Mouse (Mus musculus) 3134 (cell line): ENCODE data around the gene Myo18b.

Source experiments
- DNase-seq: peaks from one replicate; pipeline ENCODE4 v3.0.0-alpha.2; 2011; ENCODE audit warnings: low spot score; ENCODE audit not compliant: insufficient read length; ENCODE audit errors: extremely low read depth

Myo18b gene

DNA sequence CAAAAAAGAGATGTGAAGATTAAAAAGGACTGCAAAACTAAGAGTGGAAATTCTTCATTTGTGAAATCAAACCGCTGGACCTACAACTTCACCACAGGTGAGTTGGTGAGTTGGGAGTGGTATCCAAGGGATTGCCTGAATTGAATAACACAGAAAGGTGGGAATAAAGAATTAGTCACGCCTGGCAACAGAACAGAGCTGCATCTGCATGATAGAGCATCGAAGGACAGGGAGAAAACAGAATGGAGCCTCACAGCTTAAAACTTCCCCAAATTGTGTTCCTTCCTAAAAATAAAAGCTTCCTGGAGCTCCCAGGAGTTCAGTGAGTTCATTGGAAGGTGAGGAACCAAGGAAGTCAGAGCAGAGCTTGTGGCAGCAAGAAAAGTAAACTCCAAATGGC, 73.7 kb downstream of the Myo18b start:
- no peak for DNase-seq

DNA sequence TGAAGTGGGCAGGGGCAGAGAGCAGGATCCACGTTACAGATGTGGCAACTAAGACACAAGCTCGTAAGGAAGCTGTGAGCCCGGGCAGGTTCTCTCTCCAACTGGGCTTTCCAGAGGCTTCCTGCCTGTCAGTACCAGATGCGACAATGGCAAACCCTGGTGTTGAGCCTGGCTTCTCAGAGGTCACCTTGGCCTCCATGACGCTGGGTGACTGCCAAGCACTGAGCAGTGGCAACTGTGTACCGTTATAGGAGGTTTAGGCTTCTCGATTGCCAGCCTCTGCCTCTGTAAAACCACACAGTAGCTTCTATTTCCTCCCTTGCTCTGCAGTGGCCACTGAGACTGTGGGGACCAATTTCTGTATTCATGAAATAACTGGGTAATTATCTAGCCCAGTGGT, 81.1 kb downstream of the Myo18b start:
- DNase-seq = no peak

DNA sequence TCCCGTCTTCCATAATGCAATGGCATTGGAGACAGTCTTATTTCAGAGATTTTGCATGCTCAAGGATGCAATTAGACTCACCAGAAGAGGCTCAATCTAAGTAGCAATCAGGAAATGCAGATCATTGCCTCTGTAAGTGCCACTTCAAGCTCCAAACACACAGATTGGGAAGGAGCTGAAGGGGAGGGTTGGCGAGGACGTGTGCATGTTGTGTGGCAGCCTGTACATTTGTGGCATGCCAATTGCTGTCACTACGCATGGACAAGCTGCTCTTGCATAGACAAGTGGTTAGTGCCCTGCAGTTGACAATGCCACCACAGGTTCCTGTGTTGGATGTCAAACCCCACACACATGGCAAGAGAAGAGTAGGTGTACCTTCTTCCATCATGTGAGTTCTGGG, 88.5 kb downstream of the Myo18b start:
- no peak for DNase-seq

DNA sequence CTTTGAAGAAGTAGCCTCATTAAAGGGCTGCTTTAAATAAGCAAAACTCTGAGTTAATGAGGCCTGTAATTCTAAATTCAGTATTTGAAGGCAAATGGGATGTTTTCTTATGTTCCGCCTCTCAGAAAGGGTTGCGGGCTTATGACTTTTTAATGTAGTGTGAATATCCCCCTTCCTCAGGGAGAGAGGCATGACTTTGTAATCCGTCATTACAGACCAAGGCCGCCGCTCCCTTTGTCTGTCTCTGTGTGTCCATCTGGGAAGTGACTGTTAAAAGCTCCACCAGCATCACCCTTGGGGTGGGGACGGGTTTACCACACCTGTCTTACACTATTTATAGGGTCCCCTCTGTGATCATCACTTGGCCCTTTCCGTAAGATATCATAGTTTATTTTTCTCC, 100.1 kb downstream of the Myo18b start:
- DNase-seq = no peak

DNA sequence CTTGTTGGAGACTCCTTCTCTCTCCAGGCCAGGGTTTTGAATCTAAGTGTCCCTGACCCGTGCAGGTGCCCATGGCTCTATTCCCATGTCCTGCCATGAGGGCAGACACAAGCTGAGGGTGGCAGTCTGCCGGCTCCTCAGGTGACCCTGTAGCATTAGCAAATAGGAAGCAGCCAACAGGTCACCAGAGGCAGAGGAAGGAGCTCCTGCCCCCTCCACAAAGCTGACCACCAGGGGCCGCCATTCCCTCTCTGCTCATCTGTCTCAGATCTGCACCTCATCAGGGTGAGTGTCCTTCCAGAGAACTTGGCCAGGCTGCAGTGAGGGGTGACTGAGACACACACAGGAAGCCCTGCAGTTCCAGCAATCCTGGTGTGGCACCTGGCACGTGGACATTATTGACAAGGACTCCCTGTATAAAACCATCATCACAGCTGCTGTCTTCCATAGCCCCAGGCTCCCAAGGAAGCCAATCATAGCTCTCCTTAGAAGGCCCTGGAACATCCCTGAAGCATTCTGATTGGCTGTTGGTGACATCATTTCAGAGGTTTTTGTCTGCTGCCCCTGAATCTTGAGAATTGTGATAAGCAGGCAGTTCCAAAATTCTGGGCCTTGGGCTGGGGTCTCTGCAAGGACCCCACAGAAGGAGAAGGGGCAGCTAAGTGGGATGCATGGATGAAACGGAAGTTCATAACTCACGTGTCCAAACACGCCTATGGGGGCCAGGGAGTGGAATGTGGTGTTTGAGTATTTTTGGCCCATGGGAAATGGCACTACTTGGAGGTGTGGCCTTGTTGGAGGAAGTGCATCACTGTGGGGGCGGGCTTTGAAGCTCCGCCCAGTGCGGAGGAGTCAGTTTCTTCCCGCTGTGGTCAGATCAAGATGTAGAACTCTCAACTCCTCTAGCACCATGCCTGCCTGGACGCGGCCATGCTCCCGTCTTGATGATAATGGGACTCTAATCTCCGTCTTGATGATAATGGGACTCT, 104.1 kb downstream of the Myo18b start:
- no peak for DNase-seq

DNA sequence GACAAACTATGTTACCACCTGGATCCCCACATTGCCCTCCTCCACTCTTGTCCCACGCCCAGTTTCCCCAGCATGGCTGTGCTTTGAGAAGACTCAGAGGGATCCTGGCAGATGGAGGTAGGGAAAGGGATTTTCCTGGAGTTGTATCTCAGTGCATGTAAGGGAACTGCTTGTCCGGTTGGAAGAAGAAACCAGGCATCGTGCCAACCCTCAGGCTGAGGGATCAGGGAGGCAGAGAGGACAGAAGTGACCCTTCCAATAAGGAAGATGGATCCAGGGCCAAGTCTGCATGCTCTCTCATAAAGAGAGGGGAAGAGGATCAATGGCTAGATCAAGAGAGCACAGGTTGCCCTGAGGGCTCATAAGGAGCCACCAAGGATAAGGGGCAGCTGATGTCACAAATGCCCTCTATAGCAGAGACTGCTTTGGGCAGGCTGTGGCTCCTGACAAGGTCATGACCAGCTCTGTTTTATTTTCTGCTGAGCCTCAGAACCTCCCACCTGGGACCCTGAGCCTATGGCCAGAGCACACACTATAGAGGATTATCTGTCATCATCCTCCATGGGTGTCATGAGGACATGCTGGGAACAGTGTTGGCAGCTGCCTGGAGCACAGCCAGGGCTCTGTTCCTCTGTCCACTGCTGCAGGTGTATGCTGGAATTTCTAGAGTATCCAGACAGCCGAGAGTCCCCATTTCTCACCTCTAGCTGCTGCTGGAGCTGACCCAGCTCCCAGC, 105.6 kb downstream of the Myo18b start:
- no peak for DNase-seq

DNA sequence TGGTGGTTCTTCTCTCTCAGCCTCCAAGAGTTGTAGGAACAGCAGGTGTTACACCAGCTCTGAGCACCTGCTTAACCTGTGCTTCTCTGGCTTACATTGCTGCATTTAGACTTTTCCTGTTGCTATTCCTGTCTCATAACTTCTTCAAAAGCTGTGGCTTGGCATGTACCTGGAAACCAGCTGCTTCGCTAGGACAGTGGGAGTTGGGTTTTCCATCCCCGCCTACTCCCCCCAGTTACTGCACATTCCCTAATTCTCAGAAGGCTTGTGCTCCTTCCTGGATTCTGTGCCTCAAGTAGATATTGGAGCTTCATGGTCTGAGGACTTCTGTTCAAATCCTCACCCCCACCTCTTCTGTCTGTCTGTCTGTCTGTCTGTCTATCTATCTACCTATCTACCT, 107.7 kb downstream of the Myo18b start:
- no peak for DNase-seq

DNA sequence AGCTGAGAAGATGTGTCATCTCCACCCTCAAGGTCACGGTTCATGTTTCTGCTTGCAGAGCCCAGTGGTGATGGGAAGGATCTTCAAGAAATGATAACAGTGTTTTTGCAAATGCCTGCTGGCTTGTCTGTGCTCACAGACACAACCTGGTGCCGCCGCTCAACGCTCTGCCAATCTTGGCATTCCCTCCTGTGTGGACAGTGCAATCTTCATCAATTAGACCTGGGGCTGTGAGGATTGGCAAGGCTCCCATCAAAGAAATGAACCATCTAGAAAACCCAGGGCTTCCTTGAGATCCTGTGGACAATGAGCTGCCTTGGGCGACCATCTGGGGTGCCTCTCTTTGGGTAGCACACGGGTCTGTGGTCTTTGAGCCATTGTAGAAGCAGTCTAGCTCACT, 109.4 kb downstream of the Myo18b start:
- DNase-seq = no peak

DNA sequence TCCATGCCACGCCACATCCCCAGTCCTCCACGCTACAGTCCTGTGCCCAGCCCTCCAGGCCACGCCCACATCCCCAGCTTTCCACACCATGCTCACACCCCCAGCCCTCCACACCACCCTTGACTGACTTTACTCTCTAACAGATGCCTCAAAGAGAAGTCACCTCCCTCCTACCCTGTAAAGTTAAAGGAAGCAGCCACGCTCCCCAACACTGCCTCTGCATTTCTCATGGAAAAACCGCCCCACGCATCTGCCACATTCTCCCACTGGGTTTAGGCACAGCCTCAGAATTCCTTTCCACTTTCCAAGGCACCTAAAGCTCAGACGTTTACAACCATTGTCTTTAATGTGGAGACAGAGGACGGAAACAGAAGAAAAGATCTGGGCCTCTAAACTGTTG, 110.1 kb downstream of the Myo18b start:
- no peak for DNase-seq

DNA sequence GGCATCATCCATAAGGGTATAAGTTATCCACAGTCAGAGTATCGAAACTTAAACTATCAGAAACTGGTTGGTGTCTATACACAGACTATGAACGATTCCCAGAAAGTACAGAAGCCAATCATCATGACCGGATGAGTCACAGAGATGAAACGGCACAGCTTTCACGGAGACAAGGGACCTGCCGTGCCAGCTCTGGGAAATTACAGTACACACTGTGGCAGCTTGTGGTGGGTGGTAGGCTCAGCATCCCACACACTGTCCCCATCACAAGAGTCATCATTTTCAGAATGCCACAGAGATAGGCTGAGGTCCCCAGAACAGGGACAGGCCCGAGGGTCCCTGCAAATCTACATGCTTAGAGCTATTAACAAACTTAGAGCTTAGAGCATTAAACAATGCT, 114.4 kb downstream of the Myo18b start:
- no peak for DNase-seq

DNA sequence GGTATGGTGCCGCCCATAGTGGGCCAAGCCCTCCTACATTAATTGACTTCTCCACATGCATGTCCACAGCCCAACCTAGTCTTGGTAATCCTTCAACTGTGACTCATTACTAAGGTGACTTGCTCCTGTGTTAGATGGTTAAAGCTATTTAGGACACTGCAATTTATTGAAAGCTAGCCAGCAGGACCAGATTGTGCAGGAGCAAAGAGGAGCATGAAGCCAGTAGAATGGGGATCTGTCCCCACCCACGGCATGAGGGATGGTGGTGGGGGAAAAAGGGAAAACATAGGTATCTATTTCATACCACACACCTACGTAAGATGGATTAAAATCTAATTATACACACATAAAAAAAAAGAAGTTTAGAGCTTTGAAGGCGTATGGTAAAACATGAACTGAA, 114.9 kb downstream of the Myo18b start:
- DNase-seq = no peak

DNA sequence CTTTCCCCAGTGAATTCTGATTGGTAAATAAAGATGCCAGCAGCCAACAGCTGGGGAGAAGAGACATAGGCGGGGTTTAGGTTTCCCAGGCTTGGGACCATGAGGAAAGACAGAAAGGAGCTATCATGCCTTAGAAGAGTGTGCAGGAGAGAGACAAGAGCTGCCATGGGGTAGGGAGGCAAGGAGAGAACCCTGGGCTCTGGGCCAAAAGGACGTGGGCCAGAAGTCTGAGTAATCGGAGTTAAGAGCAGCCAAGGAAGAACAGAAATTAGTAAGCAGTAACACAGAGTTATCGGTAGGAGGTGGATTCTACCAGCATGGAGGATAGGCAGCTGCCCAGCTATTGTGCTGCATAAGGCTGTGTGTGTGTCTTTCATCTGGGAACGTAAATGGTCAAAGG, 115.8 kb downstream of the Myo18b start:
- peak; percentile 38 for DNase-seq

DNA sequence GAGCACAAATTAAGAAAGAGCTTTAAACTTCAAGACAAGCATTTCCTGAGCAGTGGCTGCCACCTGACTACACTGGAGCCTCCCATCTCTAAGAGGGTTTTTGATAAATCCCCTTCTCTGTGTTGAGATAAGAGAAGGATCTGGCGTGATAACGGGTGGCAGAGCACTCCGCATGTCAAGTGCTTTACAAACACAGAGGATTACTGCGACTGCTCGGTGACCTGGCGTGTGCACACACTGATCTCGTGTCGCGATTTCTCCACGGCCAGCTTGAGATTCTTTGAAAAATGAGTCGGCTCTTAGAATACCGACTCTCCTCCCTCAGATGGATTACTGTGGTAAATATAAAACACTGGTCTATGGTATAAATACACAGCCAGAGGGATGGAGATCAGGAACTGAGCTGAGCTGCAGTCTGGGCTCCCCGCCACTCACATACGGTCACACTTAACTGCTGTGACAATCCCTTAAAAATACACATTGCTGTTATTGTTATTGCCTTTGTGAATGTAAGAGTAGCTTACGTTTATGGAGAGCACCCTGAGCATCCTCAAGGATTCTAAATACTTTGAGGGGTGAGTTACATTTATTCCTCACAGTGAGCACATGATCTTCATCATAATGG, 119.3 kb downstream of the Myo18b start:
- DNase-seq = no peak

DNA sequence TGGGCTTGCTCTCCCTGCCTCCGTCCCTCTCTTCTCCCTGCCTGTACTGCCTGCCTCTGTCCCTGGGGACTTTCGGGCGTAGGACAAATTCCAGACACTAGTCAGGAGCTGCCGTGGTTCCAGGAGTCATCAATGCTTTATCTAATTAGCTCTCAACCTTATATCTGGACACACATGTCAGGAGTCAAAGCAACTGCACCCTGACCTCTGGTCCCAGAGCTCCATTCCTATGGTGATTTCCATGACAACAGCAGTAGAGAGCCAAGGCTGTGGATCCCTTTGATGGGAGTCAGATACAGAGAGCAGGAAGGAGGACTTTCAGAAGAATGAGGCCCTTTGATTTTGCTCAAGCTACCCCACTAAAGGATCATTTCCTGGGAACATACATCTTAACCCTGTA, 122.7 kb downstream of the Myo18b start:
- no peak for DNase-seq

DNA sequence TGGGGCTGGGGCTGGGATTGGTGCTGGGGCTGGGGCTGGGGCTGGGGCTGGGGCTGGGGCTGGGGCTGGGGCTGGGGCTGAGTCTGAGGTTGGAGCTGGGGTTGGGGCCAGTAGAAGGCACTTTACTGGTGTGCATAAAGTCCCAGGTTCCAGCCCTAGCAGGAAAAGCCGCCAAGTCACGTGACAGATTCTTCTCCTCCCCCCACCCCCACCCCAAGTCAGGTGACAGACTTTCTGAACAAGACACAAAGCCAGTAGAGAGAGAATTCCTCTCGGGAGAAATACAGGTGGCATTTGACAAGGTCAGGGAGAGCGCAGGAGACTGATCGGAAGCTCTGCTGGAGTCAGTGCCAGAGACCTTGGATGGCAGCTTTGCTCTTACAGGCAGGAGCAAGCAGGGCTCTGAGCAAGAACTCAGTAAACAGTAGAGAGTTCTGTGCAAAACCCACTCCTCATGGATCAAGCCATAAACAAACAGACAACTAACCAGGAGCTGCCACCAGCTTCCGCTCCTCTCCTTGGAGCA, 124.7 kb downstream of the Myo18b start:
- no peak for DNase-seq

DNA sequence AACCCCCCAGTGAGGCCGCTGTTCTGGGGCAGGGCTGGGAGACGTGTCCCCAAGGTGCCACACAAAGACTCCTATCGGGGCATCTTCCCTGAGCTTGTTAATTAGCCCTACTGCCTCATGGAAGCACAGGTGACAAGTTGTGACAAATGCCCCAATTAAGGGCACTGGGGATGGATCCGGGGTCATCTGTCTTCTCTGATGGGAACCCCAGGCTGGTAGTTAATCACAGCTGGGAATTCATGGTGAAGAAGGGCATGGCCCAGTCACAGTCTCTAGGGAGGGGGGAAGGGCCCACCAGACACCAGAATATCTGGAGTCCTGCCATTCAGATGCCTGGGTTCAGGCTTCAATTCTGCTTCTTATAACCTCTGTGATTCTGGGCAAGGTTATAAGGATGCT, 126.4 kb downstream of the Myo18b start:
- no peak for DNase-seq

DNA sequence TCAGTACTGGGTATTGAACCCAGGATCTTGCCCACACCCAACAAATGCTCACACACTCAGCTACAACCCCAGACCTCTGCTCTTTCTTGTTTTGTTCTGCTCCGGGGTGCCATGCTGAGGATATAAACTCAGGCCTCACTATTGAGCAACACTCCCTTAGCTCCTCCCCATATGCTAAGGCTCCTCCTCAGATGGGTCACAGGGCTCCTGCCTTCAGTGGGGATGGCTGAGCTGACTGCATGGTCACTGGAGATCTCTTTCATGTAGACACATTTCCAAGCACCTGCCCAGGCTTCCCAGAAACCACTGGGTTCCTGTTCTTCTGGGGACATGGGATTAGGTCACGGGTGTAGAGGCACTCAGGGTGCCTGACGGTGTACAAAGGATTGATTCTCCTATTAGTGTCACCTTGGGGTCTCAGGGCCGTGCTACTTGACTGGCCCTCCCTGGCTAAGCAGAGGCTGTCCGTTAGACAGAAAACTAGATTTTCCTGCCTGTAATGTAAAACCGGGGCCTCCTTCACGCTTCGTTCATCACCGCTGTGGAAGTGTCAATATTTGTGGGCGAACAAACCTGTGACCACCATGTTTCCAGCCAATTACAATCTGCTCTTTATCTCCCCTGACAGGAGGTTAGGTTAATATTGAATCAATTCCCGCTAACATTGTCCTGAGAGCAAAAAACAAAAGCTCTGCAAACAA, 127.0 kb downstream of the Myo18b start:
- no peak for DNase-seq

DNA sequence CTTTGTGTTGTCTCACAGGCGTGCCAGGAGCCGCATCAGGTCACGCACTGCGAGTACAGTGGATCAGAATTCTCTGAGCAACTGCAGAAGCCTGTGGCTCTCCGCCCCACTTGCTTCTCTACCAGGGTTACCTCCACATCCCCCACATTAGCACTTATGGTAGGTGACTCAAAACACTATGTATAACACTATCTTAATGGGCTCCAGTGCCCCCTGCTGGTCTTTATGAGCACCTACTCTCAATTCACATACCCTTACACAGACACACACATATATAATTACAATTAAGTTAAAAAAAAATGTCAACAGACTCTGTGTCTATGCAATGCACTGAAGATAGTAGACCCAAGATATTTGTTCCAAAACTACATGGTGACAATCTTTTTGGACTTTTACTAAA, 127.6 kb downstream of the Myo18b start:
- DNase-seq = no peak

DNA sequence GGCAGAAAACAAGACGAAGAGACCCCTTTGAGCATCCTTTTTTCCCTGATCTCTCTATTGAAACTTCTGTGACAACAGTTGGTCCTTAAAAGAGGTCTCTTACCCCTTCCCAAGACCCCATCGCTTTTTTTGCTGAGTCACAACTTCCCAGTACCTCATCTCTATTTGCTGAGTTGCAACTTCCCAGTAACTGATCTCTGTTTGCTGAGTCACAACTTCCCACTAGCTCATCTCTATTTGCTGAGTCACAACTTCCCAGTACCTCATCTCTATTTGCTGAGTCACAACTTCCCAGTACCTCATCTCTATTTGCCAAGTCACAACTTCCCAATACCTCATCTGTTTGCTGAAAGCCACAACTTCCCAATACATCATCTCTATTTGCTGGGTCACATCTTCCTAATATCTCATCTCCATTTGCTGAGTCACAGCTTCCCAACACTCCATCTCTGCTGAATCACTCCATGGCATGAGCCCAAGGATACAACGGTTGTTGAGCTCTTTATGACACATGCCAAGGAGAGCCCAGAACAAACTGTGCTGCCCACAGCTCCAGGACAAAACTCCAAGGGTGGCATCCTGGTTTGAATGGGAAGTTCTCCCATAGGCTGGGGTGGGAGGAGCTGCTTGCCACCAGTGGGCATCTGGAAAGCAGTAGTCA, 134.6 kb downstream of the Myo18b start:
- peak; percentile 16 for DNase-seq

DNA sequence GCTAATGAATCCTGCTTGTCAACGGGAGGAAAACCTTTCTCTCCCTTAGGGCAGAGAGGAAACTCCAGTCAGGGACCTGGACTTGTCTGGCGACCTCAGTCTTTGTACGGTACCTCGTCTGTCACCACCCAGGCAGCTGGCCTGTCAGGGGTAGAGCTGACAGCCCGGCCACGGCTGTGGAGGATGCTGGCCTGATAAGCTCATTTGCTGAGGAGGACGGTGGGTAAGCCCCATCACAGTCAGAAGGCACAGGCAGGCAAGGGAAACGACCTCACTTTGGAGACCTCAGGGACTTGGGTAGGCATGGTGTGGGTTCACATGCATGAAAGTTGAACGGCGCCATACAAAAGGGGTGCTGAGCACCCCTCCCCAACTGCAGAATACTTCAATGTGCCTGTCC, 140.6 kb downstream of the Myo18b start:
- no peak for DNase-seq
